Mouse (Mus musculus) limb, embryonic 14.5 days (tissue): ENCODE data around the gene Mb. TPM values are rescaled to one million over a fixed set of nuclear protein-coding genes. Genes with fewer than 3 reads are reported as not detected.
A peak's percentile ranks its signal among the peaks of the same experiment; 100 is the strongest.

Experiments
- ATAC-seq: fragments of 200-750 bp; cut with Nextera tagmentation; 2 replicates; pipeline ENCODE4 v1.8.0; 2017; ENCODE audit warnings: low read depth, moderate number of reproducible peaks, moderate TSS enrichment; ENCODE audit not compliant: low FRiP score
- DNase-seq: peaks from one replicate; pipeline ENCODE4 v3.0.0-alpha.2; 2015; ENCODE audit warnings: low spot score
- H3K27ac ChIP-seq: fragments of 300-500 bp; sonication (generic); replicated peaks from 2 replicates; pipeline ENCODE4 v1.5.1; 2014; ENCODE audit warnings: low read depth, mild to moderate bottlenecking, low read length, moderate library complexity, mixed read lengths
- H3K27me3 ChIP-seq: fragments of 300-500 bp; sonication (generic); 2 replicates; pipeline ENCODE4 v1.6.1; 2014; ENCODE audit warnings: low read length, mixed read lengths; ENCODE audit not compliant: control insufficient read depth, insufficient read depth
- H3K36me3 ChIP-seq: fragments of 300-500 bp; sonication (generic); 2 replicates; pipeline ENCODE4 v1.6.1; 2014; ENCODE audit warnings: mild to moderate bottlenecking, low read length, moderate library complexity, mixed read lengths; ENCODE audit not compliant: control insufficient read depth, insufficient read depth
- H3K4me1 ChIP-seq: fragments of 300-500 bp; sonication (generic); 2 replicates; pipeline ENCODE4 v1.6.1; 2014; ENCODE audit warnings: antibody characterized with exemption, low read length, mixed read lengths; ENCODE audit not compliant: control insufficient read depth, insufficient read depth
- H3K4me2 ChIP-seq: fragments of 300-500 bp; sonication (generic); replicated peaks from 2 replicates; pipeline ENCODE4 v1.6.1; 2014; ENCODE audit warnings: low read depth, mild to moderate bottlenecking, low read length, moderate library complexity; ENCODE audit not compliant: severe bottlenecking
- H3K4me3 ChIP-seq: fragments of 300-500 bp; sonication (generic); replicated peaks from 2 replicates; pipeline ENCODE4 v1.5.1; 2014; ENCODE audit warnings: low read length
- H3K9ac ChIP-seq: fragments of 300-500 bp; sonication (generic); 2 replicates; pipeline ENCODE4 v1.6.1; 2014; ENCODE audit warnings: mild to moderate bottlenecking, low read depth, low read length, moderate library complexity; ENCODE audit not compliant: severe bottlenecking
- H3K9me3 ChIP-seq: fragments of 300-500 bp; sonication (generic); 2 replicates; pipeline ENCODE4 v1.6.1; 2016; ENCODE audit warnings: low read length; ENCODE audit not compliant: control insufficient read depth
- POLR2A ChIP-seq: fragments of 200-500 bp; IDR thresholded peaks from 2 replicates; pipeline ENCODE4 v1.8.0; 2012; ENCODE audit warnings: inconsistent platforms, mild to moderate bottlenecking, moderate library complexity, borderline replicate concordance; ENCODE audit not compliant: insufficient read depth, insufficient read length; ENCODE audit errors: extremely low read depth
- WGBS: fragments of 180-500 bp; shearing (Covaris S2); extraction: QIAGEN DNeasy Blood & Tissue Kit; methylation state at CpG from one replicate; pipeline ENCODE4 v1.1.7; 2014; 5-methylcytosine and 5-hydroxymethylcytosine counted together
- polyA plus RNA-seq, 2 experiments: library from polyadenylated mRNA; depleted of rRNA in 1 of 2; stranded (reverse) in 1 of 2; unstranded in 1 of 2; fragments of >200 nt; fragmentation: Nextera tagmentation in 1 of 2; extraction: Ambion mirVana in 1 of 2; gene quantifications; 2 replicates each; pipeline versions ENCODE4 v1.2.1 to v1.2.3; 2012 to 2014

Gene Mb
- polyA plus RNA-seq, 2 experiments = 10.4 to 12.0 TPM

DNA sequence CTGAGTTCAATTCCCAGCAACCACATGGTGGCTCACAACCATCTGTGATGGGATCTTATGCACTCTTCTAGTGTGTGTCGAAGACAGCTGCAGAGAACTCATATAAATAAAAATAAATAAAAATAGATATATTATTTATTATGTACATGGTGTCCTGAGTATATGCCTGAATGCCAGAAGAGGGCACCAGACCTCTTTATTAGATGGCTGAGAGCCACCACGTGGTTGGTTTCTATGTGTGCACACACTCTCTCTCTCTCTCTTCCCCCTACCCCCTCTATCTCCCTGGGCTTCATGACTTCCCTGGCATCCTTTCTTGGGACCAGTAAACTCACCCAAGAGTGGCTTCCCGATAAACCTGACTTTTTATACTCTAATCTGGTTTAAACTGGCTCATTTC lies 67.7 kb downstream of the Mb start:
- no peaks in the 10 kb centered on the region for H3K27me3 ChIP-seq

DNA sequence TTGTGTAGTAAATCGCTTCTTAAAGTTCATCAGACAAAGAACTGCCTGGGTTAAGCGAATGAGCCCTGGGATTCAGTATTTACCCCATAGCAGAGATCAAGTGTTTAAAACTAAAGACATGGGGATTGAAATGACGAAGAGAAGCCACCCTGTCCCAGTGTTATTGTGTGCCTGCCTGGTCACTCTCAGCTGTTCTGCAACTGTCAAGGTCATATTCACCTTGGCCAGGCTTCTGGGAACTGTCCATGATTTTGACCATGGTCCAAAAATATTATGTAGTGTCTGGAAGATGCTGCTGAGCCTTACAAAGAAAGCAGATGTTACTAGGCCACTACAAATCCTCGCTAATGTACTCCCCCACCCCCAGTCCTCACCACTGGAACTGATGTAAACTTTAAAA lies 70.7 kb downstream of the Mb start:
- no peak overlapping the region for H3K4me2 ChIP-seq
- H3K4me1 ChIP-seq = no peaks in the 10 kb centered on the region; the same call in 1 of the 2 replicates
- ATAC-seq = no peak
- H3K36me3 ChIP-seq = no peaks in the 10 kb centered on the region
- no peaks in the 10 kb centered on the region for H3K27me3 ChIP-seq
- H3K9ac ChIP-seq = no peak overlapping the region
- H3K4me3 ChIP-seq = no peak overlapping the region
- no peaks in the 10 kb centered on the region for H3K9me3 ChIP-seq
- TF ChIP-seq POLR2A = no peak
- DNase-seq = no peak
- H3K27ac ChIP-seq = no peak overlapping the region
- WGBS = 72% methylated on average over 4 of the region's 4 CpGs

More for the DNA sequence above, 67.7 kb downstream of the Mb start:
- H3K4me1 ChIP-seq = peaks cover 5% of the 10 kb centered on the region
- WGBS = 48% methylated on average over 3 of the region's 3 CpGs
- ATAC-seq (no peak), DNase-seq (peak; percentile 71)
- no peak overlapping the region for H3K4me2 ChIP-seq
- no peak for TF ChIP-seq POLR2A
- H3K36me3 ChIP-seq = no peaks in the 10 kb centered on the region
- no peak overlapping the region for H3K9ac ChIP-seq
- no peaks in the 10 kb centered on the region for H3K9me3 ChIP-seq
- H3K27ac ChIP-seq = no peak overlapping the region
- no peak overlapping the region for H3K4me3 ChIP-seq

DNA sequence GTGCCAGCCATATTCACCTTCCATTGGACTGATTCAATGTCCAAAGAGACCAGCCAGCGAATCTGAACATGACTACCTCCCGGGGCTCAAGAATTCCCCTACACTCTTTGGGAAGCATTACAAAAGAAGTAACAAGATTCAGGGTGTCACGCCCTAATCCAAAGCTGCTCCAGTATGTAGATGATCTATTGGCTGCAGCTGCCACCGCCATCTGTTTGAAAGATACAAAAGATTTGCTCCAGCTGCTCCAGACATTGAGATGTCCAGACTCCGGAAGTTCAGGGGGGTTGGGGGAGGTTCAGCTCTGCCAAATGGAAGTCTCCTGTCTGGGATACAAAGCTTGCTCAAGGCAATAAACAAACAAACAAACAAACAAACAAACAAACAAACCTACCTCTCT lies 73.9 kb downstream of the Mb start:
- 62% methylated on average over 5 of the region's 5 CpGs for WGBS
- ATAC-seq = peak; percentile 41
- Histone ChIP-seq H3K27me3 (no peaks in the 10 kb centered on the region), H3K4me3 (no peak overlapping the region), H3K27ac (no peak overlapping the region), H3K36me3 (no peaks in the 10 kb centered on the region), H3K9me3 (no peaks in the 10 kb centered on the region), H3K4me1 (peaks cover 7% of the 10 kb centered on the region; the same call in 1 of the 2 replicates), H3K9ac (no peak overlapping the region), H3K4me2 (no peak overlapping the region)
- TF ChIP-seq POLR2A = no peak
- peak; percentile 81 for DNase-seq

DNA sequence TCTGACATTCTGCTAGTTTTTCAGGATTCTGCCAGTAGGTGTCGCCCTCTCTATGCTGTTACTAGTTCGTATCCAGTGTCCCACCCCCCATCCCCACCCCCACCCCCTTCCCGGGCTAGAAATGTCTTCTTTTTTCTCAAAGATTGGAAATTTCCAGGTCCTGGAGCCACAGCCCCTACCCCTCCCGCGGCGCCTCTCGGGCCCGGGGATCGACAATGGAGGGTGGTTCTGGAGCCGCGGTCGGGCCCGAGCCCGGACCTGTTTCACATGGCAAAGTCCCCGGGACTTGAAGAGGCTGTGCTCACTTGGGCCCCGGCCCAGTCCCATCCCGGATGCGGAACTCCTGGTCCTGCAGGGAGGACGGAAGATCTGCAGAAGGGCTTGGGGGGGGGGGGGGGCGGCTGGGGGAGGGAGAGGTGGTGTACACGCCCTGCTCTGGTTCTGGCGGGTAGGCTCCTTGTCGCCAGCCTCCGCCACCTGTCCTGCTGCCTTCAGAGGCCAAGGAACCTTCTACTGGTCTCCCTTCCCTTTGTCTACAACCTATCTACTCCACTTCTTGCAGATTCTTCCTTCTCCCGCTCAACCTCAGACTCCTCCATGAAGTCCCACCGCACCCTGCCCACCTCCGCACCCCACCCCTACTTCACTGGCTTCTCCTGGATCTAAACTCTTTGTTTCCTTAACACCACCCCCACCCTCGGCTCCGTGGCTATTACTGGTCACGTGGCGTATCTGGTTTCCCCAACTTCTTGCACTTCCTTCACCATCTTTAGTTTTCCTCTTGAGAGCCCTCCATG lies 76.4 kb downstream of the Mb start:
- DNase-seq = peak; percentile 95
- WGBS = 3% methylated on average over 27 of the region's 31 CpGs
- peaks cover 7% of the 10 kb centered on the region; the same call in 1 of the 2 replicates for H3K4me1 ChIP-seq
- peak overlapping the region; percentile 53 for H3K4me3 ChIP-seq
- H3K9ac ChIP-seq = peak overlapping the region; percentile 76
- no peaks in the 10 kb centered on the region for H3K27me3 ChIP-seq
- TF ChIP-seq POLR2A = peak; percentile 32; the same call in 1 of the 2 replicates
- peak overlapping the region; percentile 90 for H3K27ac ChIP-seq
- no peaks in the 10 kb centered on the region for H3K36me3 ChIP-seq
- H3K9me3 ChIP-seq = no peaks in the 10 kb centered on the region
- peak; percentile 83 for ATAC-seq
- peak overlapping the region; percentile 75 for H3K4me2 ChIP-seq

DNA sequence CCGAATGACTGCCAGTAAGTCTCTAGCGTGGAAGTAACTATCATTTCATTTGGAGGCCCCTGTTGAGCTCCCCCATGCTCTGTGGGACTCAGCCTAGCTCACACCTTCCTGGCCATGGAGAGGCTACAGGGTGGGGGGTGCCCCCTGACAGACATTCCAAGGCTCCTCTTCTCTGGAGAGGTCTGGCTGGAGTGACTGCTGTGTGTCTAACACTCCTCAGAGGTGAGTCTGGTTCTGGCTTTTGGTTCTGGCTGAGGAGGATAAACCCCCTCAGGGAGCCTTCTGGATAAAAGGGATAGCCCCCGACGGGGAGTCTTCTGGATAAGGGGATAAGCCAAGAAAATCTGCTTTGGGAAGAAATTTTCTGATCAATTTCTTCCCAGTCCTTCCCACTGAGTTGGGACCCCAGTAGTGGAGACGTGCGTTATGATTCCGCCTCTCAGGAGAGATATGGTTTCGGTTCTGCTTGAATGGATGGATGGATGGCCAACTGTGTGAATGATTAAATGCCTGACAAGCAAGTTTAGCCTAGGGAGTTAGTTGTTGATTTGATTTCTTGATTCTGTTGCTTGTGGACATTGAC lies 77.1 kb downstream of the Mb start:
- H3K4me2 ChIP-seq = no peak overlapping the region
- ATAC-seq (peak; percentile 12; the same call in 1 of the 2 replicates), DNase-seq (no peak)
- H3K4me1 ChIP-seq = peaks cover 7% of the 10 kb centered on the region; the same call in 1 of the 2 replicates
- peak overlapping the region; percentile 53 for H3K4me3 ChIP-seq
- H3K9ac ChIP-seq = no peak overlapping the region; the same call in 1 of the 2 replicates
- no peak for TF ChIP-seq POLR2A
- 32% methylated on average over 8 of the region's 8 CpGs for WGBS
- H3K36me3 ChIP-seq = no peaks in the 10 kb centered on the region
- H3K27ac ChIP-seq = no peak overlapping the region
- no peaks in the 10 kb centered on the region for H3K9me3 ChIP-seq
- H3K27me3 ChIP-seq = no peaks in the 10 kb centered on the region
